Mouse (Mus musculus): Measurements from ENCODE around the gene Polr2l.

- TF ChIP-seq POLR2A (IDR thresholded peaks at IDR 0.05; ENCODE audit: insufficient read depth, low read depth, low read length) (no peak), CTCF (IDR thresholded peaks at IDR 0.05; ENCODE audit: insufficient read depth, low read depth, low read length) (no peak)
Measured at GRCm38 (mm10) chr7:141506278-141506677, 31.3 kb upstream of the Polr2l start.

Data from olfactory bulb, adult 2 months (tissue).